Mouse (Mus musculus) lung, postnatal 25 days (tissue): ENCODE data around the gene Nicn1.
A peak's percentile ranks its signal among the peaks of the same experiment; 100 is the strongest.
"Not testable (repeated sequence)": the region's sequence is repeated elsewhere in the genome, so short reads cannot be mapped to it uniquely, and the experiment has no call there.

ENCODE experiments used
- DNase-seq: peaks from one replicate; pipeline ENCODE4 v3.0.0; 2022; ENCODE audit warnings: low spot score

The Nicn1 gene

DNA sequence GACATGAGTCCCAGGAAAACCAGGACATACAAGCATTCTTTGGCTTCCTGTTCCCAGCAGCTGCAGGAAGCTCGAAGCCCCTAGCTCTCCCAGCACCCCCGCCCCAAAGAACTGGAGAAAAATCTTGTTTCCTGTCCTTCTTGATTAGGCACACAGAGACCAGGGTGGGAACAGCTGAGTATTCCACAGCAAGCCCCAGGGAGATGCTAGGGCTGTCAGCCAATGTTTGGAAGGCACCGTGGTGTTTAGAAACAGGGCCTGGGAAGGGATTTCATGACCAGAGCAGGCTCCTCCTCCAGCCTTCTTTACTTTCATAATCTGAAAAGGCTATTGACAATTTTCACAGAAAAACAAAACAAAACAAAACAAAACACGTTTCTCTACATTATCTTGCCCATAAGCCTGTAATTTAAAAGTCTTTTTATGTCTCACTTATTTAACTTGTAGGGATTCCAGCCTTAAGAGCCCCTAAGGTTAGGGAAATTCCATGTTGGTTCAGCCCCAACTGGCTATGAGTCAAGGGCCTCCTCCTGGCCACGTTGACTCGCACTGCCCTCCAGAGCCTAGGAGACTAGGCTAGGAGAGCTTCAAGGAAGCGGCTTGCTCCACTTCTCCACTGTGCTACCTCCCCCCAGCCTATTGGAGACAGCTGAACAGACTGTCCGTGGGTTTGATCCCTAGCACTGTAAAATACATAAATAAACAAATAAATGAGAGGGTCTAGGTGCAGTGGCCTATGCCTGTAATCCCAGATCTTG lies 10.0 kb upstream of the Nicn1 start:
- DNase-seq: peak; percentile 74

DNA sequence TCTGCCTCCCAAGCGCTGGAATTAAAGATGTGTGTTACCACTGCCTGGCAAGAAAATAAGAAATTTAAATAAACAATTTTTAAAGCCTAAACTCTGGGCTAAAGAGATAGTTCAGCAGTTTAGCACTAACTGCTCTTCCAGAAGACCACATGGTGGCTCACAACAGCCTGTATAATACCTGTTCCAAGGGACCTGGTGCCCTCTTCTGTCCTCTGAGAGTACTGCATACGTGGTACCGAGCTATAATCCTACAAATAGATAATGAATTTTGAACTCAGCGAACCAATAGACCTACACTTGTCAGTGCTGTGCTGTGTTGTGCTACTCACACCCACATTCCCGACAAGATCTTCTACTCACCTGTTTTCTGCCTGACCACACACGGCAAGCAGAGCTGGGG lies 5.8 kb upstream of the Nicn1 start:
- DNase-seq: peak; percentile 85

DNA sequence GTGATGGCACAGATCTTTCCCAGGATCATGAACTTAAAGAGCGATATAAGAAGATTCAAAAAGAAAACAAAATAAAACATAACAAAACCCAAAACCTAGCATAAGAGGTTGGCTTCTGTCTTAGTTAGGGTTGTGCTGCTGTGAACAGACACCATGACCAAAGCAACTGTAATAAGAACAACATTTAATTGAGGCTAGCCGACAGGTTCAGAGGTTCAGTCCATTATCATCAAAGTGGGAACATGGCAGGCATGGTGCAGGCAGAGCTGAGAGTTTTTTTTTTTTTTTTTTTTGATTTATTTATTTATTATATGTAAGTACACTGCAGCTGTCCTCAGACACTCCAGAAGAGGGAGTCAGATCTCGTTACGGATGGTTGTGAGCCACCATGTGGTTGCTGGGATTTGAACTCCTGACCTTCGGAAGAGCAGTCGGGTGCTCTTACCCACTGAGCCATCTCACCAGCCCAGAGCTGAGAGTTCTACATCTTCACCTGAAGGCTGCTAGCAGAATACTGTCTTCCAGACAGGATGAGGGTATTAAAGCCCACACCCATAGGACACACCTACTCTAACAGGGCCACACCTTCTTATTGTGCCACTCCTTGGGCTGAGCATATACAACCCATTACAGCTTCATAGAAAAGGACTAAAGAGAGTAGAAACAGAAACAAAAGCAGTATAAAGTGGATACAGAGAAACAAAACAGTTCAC lies 2.5 kb upstream of the Nicn1 start:
- DNase-seq: not testable (repeated sequence)

DNA sequence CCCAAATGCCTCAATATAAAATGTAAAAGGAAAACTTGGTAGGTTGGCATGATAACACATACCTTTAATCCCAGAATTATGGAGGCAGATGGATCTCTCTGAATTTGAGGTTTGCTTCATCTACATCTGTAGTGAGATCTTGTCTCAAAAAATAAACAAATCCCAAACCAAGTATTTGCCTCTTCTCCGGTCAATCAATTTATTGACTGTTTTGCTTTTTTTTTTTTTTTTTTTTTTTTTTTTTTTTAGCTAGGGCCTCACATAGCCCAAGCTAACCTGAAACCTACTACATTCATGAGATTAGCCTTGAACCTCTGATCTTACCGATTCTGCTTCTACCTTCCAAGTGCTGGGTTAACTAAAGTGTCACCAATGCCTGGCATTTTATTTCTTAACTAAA lies 882 bp upstream of the Nicn1 start:
- no peak for DNase-seq

DNA sequence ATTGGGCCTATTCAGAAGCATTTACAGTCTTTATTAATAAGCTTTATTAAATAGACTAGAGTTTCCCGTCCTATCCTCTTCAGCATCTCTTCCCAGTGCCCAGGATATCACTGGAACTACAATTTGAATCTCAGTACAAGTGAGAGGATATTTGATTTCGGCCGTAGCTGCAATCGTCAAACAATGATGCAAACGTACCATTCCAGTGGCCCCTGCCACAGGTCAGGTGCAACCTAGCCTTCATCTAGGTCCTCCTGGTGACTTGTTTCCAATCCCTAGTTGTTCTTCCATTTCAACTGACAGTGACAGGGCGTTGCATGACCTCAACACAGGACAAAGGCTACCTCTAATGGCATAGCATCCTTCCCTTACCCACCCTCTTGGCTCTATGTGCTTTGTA lies 544 bp downstream of the Nicn1 start:
- DNase-seq: no peak

DNA sequence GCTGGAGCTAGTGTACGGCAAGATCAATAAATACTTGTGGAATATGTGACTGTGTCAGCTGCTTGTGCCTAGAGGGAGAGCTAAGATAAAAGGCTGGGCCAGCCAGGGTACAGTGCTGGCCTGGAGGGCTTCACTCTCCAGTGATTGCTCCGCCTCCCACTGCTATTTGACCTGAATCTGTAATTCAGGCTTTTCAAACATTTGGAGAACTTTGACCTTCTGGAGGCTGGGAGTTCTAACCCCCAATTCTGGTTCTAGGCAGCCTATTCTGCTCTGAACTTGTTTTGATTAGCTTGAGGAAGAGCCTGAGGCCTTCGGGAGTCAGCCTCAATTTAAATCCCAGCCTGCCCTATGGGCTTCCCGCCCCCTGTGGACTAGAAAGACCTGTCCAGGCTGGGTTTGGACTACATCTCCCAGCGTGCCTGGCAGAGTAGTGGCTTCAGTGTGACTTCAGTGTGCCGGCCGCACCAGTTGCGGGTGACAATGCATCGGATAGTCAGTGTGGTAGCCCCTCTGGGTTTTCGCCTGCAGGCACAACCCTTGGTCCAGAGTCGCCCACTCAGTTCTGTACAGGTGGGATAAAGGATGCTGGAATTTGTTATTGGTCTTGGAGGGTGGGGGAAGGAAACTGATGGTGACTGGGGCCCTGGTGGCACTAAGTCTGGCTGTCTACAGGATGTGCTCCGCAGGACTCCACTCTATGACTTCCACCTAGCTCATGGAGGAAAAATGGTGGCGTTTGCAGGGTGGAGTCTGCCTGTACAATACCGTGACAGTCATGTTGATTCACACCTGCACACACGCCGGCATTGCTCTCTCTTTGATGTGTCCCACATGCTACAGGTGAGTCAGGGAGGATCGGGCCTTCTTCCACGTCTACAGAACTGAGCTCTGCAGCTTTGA lies 6.5 kb downstream of the Nicn1 start, which contains the start of gene Amt:
Gene Amt, plus strand, starts transcription at position 401 of the 903 bp plus-strand sequence.
- no peak for DNase-seq

DNA sequence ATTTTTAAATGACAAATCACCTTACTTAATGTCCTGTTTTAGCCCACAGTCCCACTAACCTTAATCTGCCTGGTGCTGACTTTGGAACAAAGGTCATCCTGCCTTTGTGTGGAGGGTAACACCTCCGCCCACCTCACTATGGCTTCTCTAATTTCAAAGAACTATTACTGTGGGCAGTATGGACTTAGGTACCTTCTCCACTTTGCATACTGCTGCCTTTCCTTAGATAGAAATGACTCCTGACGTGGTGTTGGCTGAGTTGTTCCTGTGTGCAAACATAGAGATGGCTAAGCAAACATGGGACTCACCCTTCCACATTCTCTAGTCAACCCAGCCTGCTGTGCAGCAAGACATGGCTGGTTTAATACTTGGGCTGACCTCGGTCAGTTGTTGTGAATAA lies 11.6 kb downstream of the Nicn1 start:
- peak; percentile 66 for DNase-seq

DNA sequence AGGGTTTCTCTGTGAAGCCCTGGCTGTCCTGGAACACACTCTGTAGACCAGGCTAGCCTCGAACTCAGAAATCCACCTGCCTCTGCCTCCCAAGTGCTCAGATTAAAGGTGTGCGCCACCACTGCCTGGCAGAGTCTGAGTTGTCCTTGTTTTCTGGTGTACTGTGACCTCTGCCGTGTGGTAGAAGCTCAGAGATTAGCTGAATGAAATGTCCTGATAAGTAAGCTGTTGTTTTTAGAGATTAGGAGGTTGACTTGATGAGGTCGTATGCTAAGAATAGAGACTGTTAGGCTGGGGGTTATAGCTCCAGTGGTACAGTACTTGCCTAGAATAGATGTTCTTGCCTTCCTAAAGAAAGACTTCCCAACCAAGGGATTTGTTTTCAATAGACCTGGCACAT lies 14.5 kb downstream of the Nicn1 start:
- no peak for DNase-seq

DNA sequence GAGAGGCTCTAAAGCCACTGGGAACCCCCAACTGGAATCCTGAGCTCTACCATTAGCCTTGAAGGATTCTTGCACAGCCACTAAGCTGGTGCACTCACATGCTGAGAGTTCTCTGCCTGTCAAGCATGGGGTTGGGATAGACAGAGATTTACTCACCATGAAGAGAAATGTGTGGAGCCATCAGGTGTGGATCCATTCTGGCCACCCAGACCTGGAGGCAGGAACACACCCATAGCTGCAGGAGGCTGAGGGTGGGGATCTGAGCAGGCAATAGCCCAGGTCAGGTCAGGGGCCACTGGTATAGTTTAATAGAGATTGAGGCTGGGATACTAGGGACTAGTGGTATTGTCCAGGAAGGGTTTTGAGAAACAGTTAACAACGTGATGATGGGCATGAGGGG lies 14.9 kb downstream of the Nicn1 start:
- no peak for DNase-seq

DNA sequence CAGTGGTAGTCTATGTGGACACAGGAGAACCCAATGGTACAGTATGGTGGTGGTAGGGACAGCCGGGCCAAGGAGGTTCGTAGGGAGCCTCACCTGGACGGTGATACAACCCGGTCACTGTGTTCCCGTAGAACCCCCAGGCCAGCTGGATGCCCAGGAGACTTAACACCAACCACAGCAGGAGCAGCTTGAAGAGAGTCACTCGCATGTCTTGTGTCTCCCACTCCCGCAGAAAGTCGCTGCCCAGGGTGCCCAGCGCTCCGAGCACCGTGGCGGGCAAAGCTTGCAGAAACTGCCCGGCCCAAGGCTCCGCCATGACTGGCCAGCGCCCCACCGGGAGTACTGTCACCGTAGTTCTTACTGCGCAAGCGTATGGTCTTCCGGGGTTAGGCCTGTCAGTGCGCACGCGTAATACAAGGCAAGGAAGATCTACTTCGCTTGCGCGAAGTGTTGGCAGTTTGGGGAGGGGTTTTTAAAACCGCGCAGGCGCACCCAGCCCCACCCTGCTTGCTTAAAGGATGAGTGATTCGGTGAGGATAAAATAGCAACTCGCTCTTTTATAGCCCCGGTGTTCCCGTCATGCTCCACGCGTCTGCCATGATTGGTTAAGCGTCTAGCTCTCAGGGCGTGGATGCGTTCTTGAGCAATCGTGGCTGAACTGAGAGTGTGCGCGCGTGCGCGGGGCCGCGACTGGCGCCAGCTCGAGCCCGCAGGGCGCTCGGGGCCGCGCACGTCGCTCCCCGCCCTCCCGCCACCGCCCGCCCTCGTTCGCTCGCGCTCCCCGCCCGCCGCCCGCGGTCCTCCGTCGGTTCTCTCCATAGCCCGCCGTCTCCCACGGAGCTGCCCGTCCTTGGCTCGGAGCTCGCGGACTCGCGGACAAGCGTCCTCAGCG lies 15.6 kb downstream of the Nicn1 start, which contains the start of the genes Rhoa and Tcta:
Gene Rhoa, plus strand, starts transcription at position 501 of the 892 bp plus-strand sequence.
Gene Tcta, minus strand, starts transcription at position 532 of the 892 bp plus-strand sequence.
- DNase-seq: peak; percentile 100

DNA sequence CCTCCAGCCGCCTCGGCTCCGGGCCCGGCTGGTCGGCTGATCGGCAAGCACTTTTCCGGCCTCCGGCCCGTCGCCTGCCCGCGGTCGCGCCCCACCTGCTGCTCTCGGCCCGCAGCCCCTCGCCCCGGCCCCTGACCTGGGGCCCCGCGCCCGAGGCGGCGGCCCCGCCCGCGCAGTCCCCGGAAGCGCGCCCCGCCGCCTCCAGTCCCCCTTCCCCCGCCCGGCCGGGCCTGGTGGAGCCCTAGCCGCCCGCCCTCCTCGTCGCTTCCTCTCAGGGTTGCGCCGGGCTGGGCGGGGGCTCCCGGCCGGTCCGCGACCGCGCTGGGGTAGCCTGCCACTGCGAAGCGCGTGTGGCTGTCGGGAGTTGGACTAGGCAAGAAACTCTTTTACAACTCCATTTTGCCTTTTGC lies 16.3 kb downstream of the Nicn1 start:
- peak; percentile 86 for DNase-seq

DNA sequence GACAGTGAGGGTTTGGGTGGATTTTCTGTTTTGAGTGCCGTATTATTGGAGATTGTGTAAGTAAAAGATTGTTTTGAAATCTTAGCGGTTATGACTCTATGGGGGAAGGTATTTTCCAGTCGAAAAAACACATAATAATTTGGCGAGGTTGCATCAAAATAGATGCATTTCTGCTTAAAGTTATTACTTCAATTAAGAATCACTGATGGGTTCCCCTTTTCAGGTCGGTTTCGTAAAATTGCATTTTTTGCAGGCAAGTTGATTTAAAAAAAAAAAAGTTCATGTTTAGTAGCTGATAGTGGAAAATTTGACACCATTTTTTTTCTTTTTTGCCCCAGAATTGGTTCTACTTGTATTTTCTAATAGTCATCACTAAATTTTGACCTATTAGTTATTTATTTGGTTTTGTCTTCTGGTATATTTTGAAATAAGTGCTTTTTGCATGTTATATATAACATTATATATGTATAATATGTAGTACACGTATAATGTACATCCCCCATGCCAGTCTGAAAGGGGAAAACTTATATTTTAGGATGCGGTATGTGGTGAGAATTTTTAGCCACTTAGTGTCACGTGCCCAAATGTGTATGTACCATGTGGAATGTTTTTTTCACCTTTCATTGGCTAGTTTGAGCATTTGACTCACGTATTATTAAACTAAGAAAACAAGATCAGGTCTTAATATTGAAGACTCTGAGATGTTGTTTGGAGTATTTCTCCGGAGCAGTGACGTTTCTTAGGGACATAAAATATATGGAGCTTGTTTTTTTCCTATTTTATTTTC lies 17.0 kb downstream of the Nicn1 start:
- DNase-seq: no peak

DNA sequence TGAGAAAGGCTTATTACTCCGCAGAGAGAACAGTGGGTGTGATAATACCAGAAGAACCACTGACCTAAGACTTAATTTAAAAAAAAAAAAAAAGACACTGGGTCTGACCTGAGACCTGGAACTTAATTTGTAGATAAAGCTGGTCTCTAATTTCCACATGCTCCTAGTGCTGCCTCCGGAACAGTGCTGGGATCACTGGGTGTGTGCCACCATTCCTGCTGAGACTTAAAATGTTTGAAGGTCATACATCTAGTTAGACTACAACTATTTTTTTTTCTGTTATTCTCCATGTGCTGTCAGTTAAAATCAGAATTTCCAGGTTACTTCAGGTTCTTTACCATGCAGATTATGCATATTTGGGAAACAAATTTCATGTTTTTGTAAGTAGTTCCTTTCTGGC lies 17.9 kb downstream of the Nicn1 start:
- no peak for DNase-seq

DNA sequence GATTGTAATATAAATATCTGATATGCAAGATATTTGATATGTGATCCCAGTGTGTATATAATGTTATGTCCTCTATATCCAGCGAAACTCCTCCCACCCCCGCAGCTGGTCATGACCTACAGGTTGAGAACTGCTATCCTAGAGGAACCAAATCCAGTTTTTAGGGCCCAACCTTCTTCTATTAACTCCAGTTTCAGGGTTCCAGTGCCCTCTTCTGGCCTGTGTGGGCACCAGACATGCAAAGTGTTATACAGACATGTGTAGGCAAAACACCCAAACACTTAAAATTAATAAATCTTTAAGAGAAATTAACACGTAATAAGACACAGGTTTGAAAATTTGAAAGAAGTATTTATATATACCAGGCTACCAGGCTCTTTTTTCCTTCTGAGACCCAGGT lies 27.3 kb downstream of the Nicn1 start:
- no peak for DNase-seq

DNA sequence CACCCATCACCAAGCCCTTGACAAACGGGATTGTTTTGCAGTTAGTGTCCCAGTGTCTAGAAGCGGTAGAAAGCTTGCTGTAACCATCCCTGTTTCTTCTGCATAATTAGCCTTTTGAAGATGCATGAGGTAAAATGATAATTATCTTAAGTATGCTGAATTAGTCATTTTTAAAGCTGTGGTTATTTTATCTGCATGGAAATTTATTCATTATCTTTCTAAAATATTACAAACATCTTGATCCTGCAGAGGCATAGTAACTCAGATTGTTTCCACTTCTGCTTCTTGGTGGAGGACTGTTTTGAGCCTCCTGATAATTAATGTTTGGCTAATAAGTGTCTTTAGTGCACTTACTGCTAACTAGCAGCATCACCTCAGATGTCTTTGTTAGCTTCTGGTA lies 28.2 kb downstream of the Nicn1 start:
- no peak for DNase-seq

DNA sequence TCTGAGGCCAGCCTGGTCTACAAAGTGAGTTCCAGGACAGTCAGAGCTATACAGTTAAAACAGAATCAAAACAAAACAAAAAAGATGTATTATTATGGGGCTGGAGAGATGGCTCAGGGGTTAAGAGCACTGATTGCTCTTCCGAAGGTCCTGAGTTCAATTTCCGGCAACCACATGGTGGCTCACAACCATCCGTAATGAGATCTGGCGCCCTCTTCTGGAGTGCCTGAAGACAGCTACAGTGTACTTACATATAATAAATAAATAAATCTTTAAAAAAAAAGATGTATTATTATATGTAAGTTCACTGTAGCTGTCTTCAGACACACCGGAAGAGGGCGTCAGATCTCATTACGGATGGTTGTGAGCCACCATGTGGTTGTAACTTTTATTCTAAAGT lies 31.8 kb downstream of the Nicn1 start:
- DNase-seq: not testable (repeated sequence)

DNA sequence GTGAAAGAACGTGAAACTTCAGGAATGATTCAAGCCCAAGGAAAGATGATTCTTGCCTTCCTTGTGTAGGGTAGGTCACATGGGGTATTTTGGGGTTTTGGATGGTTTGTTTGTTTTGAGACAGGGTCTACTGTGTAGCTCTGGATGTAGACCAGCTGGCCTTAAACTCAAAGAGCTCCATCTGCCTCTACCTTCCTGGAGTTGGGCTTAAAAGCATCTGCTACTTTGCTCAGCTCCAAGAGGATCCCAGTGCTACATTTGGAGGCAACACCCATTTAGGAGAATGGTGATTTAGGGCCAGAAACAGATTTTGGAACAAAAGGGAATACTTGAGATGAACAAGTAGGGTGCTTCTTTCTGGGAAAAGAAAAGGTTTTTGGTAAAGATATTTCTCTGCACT lies 34.6 kb downstream of the Nicn1 start:
- no peak for DNase-seq

DNA sequence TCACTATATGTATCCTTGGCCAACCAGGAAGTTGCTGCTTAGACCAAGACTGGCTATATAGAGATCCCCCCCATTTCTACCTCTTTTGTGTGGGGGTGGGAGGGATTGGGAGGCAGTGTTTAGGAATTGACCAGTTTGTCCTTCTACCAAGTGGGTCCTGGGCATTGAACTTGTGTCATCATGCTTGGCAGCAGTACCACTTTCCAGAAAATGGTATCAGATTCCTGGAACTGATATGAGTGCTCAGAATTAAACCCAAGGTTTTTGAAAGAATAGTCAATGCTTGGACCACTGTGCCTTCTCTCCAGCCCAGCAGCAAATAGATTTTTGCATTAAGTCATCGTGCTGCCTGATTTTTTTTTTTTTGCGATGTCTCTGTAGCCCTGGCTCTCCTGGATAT lies 35.6 kb downstream of the Nicn1 start:
- DNase-seq: no peak

DNA sequence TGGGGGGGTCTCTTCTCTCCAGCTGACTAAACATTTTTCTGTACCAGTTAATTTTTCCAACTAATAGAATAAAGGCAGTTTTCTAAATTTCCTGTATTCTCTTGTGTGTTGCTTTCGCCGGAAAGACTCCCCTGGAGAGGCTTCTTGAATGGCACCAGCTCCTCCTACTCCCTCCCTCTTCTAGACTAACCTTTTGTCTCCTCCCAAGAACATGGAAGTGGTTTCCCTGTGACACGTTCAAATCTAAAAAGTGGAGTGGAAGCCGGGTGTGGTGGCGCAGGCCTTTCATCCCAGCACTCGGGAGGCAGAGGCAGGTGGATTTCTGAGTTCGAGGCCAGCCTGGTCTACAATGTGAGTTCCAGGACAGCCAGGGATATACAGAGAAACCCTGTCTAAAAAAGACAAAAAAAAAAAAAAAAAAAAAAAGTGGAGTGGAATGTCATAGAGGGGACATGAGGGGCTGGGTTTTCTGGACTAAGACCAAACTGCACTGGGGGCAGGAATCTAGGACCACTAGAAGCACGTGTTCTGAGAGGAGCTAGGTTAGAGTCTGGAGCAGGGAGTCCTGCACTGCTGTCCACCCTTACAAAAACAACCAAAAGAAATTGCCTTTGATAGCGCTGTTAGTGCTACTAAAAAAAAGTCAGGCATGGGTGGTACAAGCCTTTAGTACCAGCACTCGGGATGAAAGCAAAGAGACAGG lies 47.8 kb downstream of the Nicn1 start:
- DNase-seq: no peak

DNA sequence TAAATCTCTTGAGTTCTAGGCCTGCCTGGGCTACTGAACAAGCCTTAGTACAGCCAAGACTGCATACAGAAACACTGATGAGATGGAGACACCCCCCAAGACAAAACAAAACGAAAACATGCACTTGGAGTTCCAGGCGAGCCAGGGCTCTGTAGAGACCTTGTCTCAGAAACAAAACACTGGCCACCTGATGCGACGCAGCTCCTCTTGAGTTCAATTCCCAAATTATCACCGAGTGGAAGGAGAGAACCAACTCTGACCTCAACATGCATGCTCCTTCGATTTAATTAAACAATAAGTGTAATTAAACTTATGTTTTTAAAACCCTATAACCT lies 48.3 kb downstream of the Nicn1 start:
- DNase-seq: peak; percentile 34
